ENCODE assay signal across 9 mouse cellular contexts in the genomic region with DNA sequence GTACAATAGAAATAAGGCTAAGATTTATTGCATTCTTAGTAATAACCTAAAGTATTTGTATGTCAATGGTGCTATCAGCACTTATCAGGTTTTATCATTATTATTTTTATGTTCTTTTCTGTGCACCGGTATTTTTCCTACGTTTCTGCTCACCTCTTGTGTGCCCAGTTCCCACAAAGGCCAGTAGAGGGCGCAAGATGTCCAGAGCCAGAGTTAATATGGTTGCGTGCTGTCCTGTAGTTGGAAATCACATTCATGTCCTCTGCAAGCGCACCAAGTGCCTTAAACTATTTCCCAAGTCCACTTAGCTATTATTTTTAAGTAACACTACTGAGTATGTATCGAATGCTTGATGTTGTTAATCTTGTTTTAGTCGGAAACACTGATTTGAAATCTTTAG.
DNase-seq lines count a peak whose midpoint lies in the region; ATAC-seq and TF ChIP-seq lines count a peak whose summit lies in the region.
"Had no signal": no experiment of that assay in that cellular context is flagged by ENCODE, and none has a peak within 500 bp of the region (broad histone marks: within the 10 kb centered on the region; RNA-seq: fewer than 3 reads in every experiment).

No protein-coding gene starts in this region.

- no peak overlapping the region for H3K27ac ChIP-seq in neural tube, embryonic 15.5 days (replicated peaks)
- H3K27ac ChIP-seq in kidney, adult 2 months (ENCODE audit: insufficient read depth, low read depth, low read length), result no peak overlapping the region
- no peak overlapping the region for H3K27ac ChIP-seq in liver, embryonic 11.5 days (ENCODE audit: low read depth, low read length)
- H3K27ac ChIP-seq in testis, adult 2 months (ENCODE audit: control insufficient read depth, insufficient read depth, low read depth, low read length), result no peak overlapping the region
- H3K27ac ChIP-seq: lung, embryonic 15.5 days had no signal

- no peak for ATAC-seq in CD4-positive, CD25-positive, alpha-beta regulatory T cell, adult 4 months
- ATAC-seq in neural tube, embryonic 15.5 days (ENCODE audit: low FRiP score), result no peak
- ATAC-seq in liver, embryonic 11.5 days (replicated peaks; ENCODE audit: low FRiP score), result no peak

- no peaks in the 10 kb centered on the region for H3K36me3 ChIP-seq in neural tube, embryonic 15.5 days
- H3K36me3 ChIP-seq in kidney, adult 2 months (ENCODE audit: control insufficient read depth, insufficient read depth, low read length), result no peaks in the 10 kb centered on the region
- H3K36me3 ChIP-seq in liver, embryonic 11.5 days (ENCODE audit: control insufficient read depth, insufficient read depth, low read length), result no peaks in the 10 kb centered on the region
- H3K36me3 ChIP-seq in testis, adult 2 months (ENCODE audit: control insufficient read depth, insufficient read depth, low read length), result no peaks in the 10 kb centered on the region
- H3K36me3 ChIP-seq: lung, embryonic 15.5 days had no signal

- no peaks in the 10 kb centered on the region for H3K4me1 ChIP-seq in neural tube, embryonic 15.5 days
- no peaks in the 10 kb centered on the region for H3K4me1 ChIP-seq in kidney, adult 2 months (ENCODE audit: control insufficient read depth, insufficient read depth, low read length)
- H3K4me1 ChIP-seq in liver, embryonic 11.5 days (replicated peaks; ENCODE audit: control insufficient read depth, insufficient read depth, low read length), result no peaks in the 10 kb centered on the region
- H3K4me1 ChIP-seq in testis, adult 2 months (ENCODE audit: control insufficient read depth, insufficient read depth, low read length), result no peaks in the 10 kb centered on the region
- H3K4me1 ChIP-seq: lung, embryonic 15.5 days had no signal

- no peaks in the 10 kb centered on the region for H3K9me3 ChIP-seq in neural tube, embryonic 15.5 days (replicated peaks)
- H3K9me3 ChIP-seq in liver, embryonic 11.5 days (ENCODE audit: control insufficient read depth, low read length), result no peaks in the 10 kb centered on the region
- H3K9me3 ChIP-seq: lung, embryonic 15.5 days had no signal

- H3K4me3 ChIP-seq in neural tube, embryonic 15.5 days (replicated peaks), result no peak overlapping the region
- H3K4me3 ChIP-seq in kidney, adult 2 months (ENCODE audit: insufficient read depth, low read depth, low read length), result no peak overlapping the region
- no peak overlapping the region for H3K4me3 ChIP-seq in liver, embryonic 11.5 days (ENCODE audit: low read depth, low read length)
- H3K4me3 ChIP-seq in testis, adult 2 months (ENCODE audit: control insufficient read depth, low read depth, low read length), result no peak overlapping the region
- H3K4me3 ChIP-seq: lung, embryonic 15.5 days had no signal

- TF ChIP-seq CTCF in kidney, adult 2 months (conservative IDR thresholded peaks at IDR 0.05; ENCODE audit: insufficient read depth, insufficient read length, low read depth, low read length), result peak; percentile 69
- peak; percentile 60; the same call in 1 of the 2 replicates for TF ChIP-seq CTCF in testis, adult 2 months (IDR thresholded peaks at IDR 0.05; ENCODE audit: control insufficient read depth, insufficient read depth, insufficient replicate concordance, low read depth, low read length)

- no peak overlapping the region for H3K9ac ChIP-seq in neural tube, embryonic 15.5 days (replicated peaks)
- no peak overlapping the region for H3K9ac ChIP-seq in liver, embryonic 11.5 days (ENCODE audit: low read depth, low read length)
- H3K9ac ChIP-seq: lung, embryonic 15.5 days had no signal

- no peak overlapping the region for H3K4me2 ChIP-seq in neural tube, embryonic 15.5 days
- no peak overlapping the region for H3K4me2 ChIP-seq in liver, embryonic 11.5 days
- H3K4me2 ChIP-seq: lung, embryonic 15.5 days had no signal

- 36% methylated on average over 7 of the region's 7 CpGs for WGBS in neural tube, embryonic 15.5 days
- 31% methylated on average over 7 of the region's 7 CpGs for WGBS in kidney, adult 2 months
- WGBS in liver, embryonic 11.5 days, result 36% methylated on average over 7 of the region's 7 CpGs

- TF ChIP-seq POLR2A in kidney, adult 2 months (IDR thresholded peaks at IDR 0.05; ENCODE audit: low read depth, low read length), result no peak
- TF ChIP-seq POLR2A in testis, adult 2 months (IDR thresholded peaks at IDR 0.05; ENCODE audit: control insufficient read depth, low read depth, low read length), result no peak

- no peaks in the 10 kb centered on the region for H3K27me3 ChIP-seq in neural tube, embryonic 15.5 days (replicated peaks)
- H3K27me3 ChIP-seq in kidney, adult 2 months (replicated peaks; ENCODE audit: control insufficient read depth, insufficient read depth, low read length), result no peaks in the 10 kb centered on the region
- H3K27me3 ChIP-seq in liver, embryonic 11.5 days (replicated peaks; ENCODE audit: control insufficient read depth, insufficient read depth, low read length), result no peaks in the 10 kb centered on the region
- no peaks in the 10 kb centered on the region for H3K27me3 ChIP-seq in testis, adult 2 months (ENCODE audit: control insufficient read depth, insufficient read depth, low read length)
- H3K27me3 ChIP-seq: lung, embryonic 15.5 days had no signal

- peak; percentile 1 for DNase-seq in CD4-positive, CD25-positive, alpha-beta regulatory T cell, adult 2 months (ENCODE audit: low read depth, low spot score)
- DNase-seq in neural tube, embryonic 10.5 days (ENCODE audit: extremely low spot score, low spot score), result peak; percentile 47
- DNase-seq in cerebellum, adult 9-10 months, result peak; percentile 27
- DNase-seq in kidney, adult 2 months, result peak; percentile 33
- DNase-seq in liver, embryonic 11.5 days (ENCODE audit: low spot score), result peak; percentile 31
